Mouse (Mus musculus) liver, adult 2 months (tissue): ENCODE results near the gene Cdh26. TPM values are rescaled to one million over a fixed set of nuclear protein-coding genes. Genes with fewer than 3 reads are reported as not detected.
A peak's percentile ranks its signal among the peaks of the same experiment; 100 is the strongest.

Source experiments
- DNase-seq: peaks from one replicate; pipeline ENCODE4 v3.0.0-alpha.2; 2011; ENCODE audit warnings: low read depth, low spot score; ENCODE audit errors: extremely low read depth
- H3K27ac ChIP-seq: fragments of 200-500 bp; replicated peaks from 2 replicates; pipeline ENCODE4 v1.5.1; 2012; ENCODE audit warnings: low read depth, mild to moderate bottlenecking, control low read depth, inconsistent platforms, low read length; ENCODE audit not compliant: insufficient read depth
- H3K27me3 ChIP-seq: fragments of 200-500 bp; 2 replicates; pipeline ENCODE4 v1.6.1; 2012; ENCODE audit warnings: mild to moderate bottlenecking, moderate library complexity, low read length, inconsistent platforms; ENCODE audit not compliant: control insufficient read depth, insufficient read depth
- H3K36me3 ChIP-seq: fragments of 200-500 bp; 2 replicates; pipeline ENCODE4 v1.6.1; 2012; ENCODE audit warnings: low read length, inconsistent platforms; ENCODE audit not compliant: control insufficient read depth, insufficient read depth
- H3K4me1 ChIP-seq: fragments of 200-500 bp; 2 replicates; pipeline ENCODE4 v1.6.1; 2011; ENCODE audit warnings: low read length; ENCODE audit not compliant: control insufficient read depth, insufficient read depth
- H3K4me3 ChIP-seq: fragments of 200-500 bp; 2 replicates; pipeline ENCODE4 v1.5.1; 2011; ENCODE audit warnings: low read depth, mild to moderate bottlenecking, control low read depth, low read length, moderate library complexity; ENCODE audit not compliant: insufficient read depth
- H3K79me2 ChIP-seq: fragments of 200-500 bp; 2 replicates; pipeline ENCODE4 v1.6.1; 2012; ENCODE audit warnings: inconsistent platforms, mild to moderate bottlenecking, low read length, moderate library complexity; ENCODE audit not compliant: control insufficient read depth, insufficient read depth
- H3K9ac ChIP-seq: fragments of 200-500 bp; 2 replicates; pipeline ENCODE4 v1.6.1; 2012; ENCODE audit warnings: low read depth, mild to moderate bottlenecking, control low read depth, inconsistent platforms, low read length
- CTCF ChIP-seq: fragments of 200-500 bp; IDR thresholded peaks from 2 replicates; pipeline ENCODE4 v1.5.1; 2011; ENCODE audit warnings: low read depth, low read length, control low read depth
- POLR2A ChIP-seq: fragments of 200-500 bp; IDR thresholded peaks from 2 replicates; pipeline ENCODE4 v1.6.1; 2011; ENCODE audit warnings: low read length, control low read depth; ENCODE audit not compliant: insufficient read depth; ENCODE audit errors: extremely low read depth
- WGBS: fragments of 180-500 bp; shearing (Covaris S2); methylation state at CpG from one replicate; pipeline ENCODE4 v1.1.7; 2018; 5-methylcytosine and 5-hydroxymethylcytosine counted together
- polyA plus RNA-seq: library from polyadenylated mRNA; depleted of rRNA; stranded (reverse); fragments of >200 nt; gene quantifications from 2 replicates; pipeline ENCODE4 v1.2.3, GENCODE M21; 2012
- total RNA-seq: library from RNA; depleted of rRNA; stranded (reverse); fragments of >200 nt; gene quantifications from 2 replicates; pipeline ENCODE4 v1.2.3, GENCODE M21; 2014

Cdh26 gene
- total and polyA plus RNA-seq, 2 experiments, result not detected

DNA sequence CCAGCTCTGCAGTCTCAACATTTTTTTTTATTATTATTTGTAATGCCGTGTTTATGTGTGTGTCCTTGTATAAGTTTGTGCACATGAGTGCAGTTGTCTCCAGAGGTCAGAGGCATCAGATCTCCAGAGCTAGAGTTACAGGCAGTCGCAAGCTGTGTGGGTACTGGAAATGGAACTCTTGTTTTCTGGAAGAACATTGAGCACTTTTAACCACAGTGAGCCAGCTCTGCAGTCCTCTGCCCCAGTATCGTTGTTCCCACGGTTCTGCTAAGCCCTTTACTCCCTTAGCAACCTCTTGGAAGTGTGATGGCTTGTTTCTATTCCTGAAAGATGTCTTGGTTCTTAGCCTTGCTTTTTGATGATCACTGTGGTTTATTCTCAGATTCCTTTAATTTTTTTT is 19.1 kb downstream of the Cdh26 start:
- no peak for TF ChIP-seq POLR2A
- no peak for TF ChIP-seq CTCF
- Histone ChIP-seq H3K4me1 (no peaks in the 10 kb centered on the region), H3K9ac (no peak overlapping the region), H3K27me3 (no peaks in the 10 kb centered on the region), H3K4me3 (no peak overlapping the region), H3K36me3 (no peaks in the 10 kb centered on the region), H3K27ac (no peak overlapping the region), H3K79me2 (no peaks in the 10 kb centered on the region)
- no peak for DNase-seq
- WGBS, result 80% methylated on average over 4 of the region's 4 CpGs

DNA sequence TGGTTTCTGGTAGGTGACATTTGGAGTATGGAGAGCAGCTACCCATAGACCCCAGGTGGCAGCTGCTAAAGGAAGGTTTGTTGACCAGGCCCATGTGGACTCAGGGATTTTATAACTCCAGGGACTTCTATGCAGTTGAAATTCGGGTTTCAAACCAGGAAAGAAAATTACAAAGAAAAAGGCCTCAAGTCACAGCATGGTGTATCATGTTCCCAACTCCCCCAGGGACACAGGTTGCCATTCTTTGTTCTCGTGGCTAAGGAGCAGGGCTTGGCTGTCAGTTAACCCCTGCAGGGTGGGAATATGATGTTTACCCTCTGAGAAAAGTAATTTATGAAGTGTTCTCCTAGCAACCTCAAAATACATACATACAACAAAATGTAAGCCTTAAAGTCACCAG is 19.9 kb downstream of the Cdh26 start:
- WGBS, result 48% methylated on average over 2 of the region's 2 CpGs
- H3K4me1 ChIP-seq, result no peaks in the 10 kb centered on the region; the same call in 1 of the 2 replicates
- no peak overlapping the region for H3K27ac ChIP-seq
- no peak for DNase-seq
- no peak overlapping the region for H3K4me3 ChIP-seq
- no peaks in the 10 kb centered on the region for H3K27me3 ChIP-seq
- no peak for TF ChIP-seq CTCF
- TF ChIP-seq POLR2A, result no peak
- no peaks in the 10 kb centered on the region for H3K36me3 ChIP-seq
- no peaks in the 10 kb centered on the region for H3K79me2 ChIP-seq
- H3K9ac ChIP-seq, result no peak overlapping the region

DNA sequence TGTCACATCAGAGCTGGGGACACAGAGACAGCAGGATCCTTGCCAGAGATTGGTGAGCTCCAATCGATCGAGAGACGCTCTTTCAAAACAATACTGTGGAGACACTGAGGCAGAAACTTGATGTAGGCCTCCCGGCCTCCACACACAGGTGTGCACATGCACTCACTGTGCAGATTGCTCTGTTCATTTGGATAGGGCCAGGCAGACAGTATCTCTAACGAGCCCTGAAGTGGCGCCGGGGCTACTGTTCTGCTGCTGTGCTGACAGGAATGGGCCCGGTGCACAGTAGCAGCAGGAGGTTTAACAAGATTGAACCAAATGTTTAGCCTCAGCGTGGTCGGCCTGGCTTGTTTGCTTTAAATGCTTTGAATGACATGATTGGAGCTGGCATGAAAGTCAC is 20.6 kb downstream of the Cdh26 start:
- Histone ChIP-seq H3K4me3 (no peak overlapping the region), H3K27ac (no peak overlapping the region), H3K79me2 (no peaks in the 10 kb centered on the region), H3K27me3 (no peaks in the 10 kb centered on the region), H3K36me3 (no peaks in the 10 kb centered on the region), H3K9ac (no peak overlapping the region), H3K4me1 (no peaks in the 10 kb centered on the region; the same call in 1 of the 2 replicates)
- no peak for TF ChIP-seq CTCF
- TF ChIP-seq POLR2A, result no peak
- 72% methylated on average over 10 of the region's 10 CpGs for WGBS
- no peak for DNase-seq

DNA sequence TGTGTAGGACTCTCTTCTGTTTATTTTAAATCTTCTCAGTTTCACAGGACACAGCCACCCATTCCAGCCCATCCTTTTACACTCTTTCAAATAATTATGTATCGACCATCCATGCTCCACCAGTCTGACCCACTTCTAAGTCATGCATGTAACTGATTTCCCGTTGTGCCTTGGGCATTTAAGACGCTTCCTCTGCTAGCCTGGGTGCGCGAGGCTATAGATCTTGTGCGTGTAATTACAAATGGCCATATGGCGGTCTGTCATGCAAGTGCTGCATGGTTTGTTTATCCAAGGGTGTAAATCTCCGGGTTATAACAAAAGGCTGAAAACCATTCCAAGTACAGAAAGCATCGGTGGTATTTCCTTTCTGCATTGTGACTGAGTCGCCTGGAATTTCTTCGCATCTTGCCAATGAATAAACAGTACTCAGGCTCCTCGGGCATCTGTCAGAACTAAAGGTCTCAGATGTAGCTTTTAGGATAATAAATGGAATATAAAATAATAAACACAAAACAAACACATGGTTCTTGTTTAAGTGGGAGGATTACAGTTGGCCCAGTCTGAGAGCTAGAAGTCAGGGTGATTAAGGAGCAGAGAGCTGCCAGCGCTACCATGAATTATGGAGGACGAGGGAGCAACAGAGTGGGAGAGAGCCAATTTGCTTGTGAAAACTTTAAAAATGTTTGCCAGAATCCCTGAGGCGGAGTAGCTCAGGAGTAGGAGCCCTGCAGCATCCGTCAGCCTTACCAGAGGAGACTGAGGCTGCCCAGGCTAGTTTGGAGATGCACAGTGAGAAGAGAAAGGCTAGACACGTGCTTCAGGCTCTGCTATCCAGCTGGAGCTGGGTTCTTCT is 24.6 kb downstream of the Cdh26 start:
- peak overlapping the region; percentile 44 for H3K27ac ChIP-seq
- no peak overlapping the region for H3K9ac ChIP-seq
- WGBS, result 66% methylated on average over 17 of the region's 17 CpGs
- H3K36me3 ChIP-seq, result no peaks in the 10 kb centered on the region
- no peak overlapping the region for H3K4me3 ChIP-seq
- no peaks in the 10 kb centered on the region for H3K27me3 ChIP-seq
- H3K79me2 ChIP-seq, result no peaks in the 10 kb centered on the region
- TF ChIP-seq POLR2A (no peak), CTCF (no peak)
- H3K4me1 ChIP-seq, result no peaks in the 10 kb centered on the region; the same call in 1 of the 2 replicates
- peak; percentile 24 for DNase-seq

DNA sequence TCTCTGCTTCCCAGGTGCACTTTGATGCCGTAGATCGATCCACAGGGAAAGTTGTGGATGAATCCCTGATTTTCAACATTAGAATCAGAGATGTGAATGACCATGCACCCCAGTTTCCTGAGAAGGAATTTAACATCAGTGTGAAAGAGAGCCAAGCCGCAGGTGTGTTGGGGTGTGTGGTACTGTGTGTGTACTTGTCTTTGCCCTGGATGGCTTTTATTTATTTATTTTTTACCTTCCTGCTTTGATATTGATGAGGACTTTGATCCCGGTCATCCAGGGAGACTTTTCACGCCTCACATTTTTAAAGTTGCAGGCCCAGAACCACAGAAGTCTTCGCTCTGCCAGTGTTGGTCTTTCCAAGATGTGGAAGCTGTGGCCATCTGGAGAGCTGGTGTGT is 27.1 kb downstream of the Cdh26 start:
- DNase-seq, result no peak
- Histone ChIP-seq H3K27me3 (no peaks in the 10 kb centered on the region), H3K79me2 (no peaks in the 10 kb centered on the region), H3K27ac (no peak overlapping the region), H3K9ac (no peak overlapping the region), H3K36me3 (no peaks in the 10 kb centered on the region), H3K4me3 (no peak overlapping the region), H3K4me1 (no peaks in the 10 kb centered on the region; the same call in 1 of the 2 replicates)
- TF ChIP-seq POLR2A, result no peak
- TF ChIP-seq CTCF, result no peak
- WGBS, result 84% methylated on average over 6 of the region's 6 CpGs

DNA sequence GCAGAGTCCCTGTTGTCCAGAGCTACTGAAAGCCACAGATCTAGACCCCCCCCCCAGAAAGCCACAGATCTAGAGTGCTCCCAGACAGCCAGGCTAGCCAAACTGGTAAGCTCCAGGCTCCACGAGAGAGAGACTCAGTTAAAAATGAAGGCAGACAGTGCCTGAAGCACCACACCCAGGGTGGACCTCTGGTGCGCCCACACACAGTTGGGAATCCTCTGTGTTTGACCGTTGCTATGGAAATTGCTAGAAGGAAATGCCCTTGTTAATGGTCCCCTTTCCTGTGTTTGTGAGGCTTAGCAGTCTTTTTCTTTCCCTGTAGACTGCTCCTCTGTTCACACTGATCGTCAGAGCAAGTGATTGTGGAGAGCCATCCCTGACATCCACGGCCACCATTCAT is 30.0 kb downstream of the Cdh26 start:
- Histone ChIP-seq H3K4me1 (no peaks in the 10 kb centered on the region), H3K27me3 (no peaks in the 10 kb centered on the region), H3K9ac (no peak overlapping the region), H3K79me2 (no peaks in the 10 kb centered on the region), H3K36me3 (no peaks in the 10 kb centered on the region), H3K4me3 (no peak overlapping the region), H3K27ac (no peak overlapping the region)
- TF ChIP-seq POLR2A (no peak), CTCF (no peak)
- no peak for DNase-seq
- 60% methylated on average over 5 of the region's 5 CpGs for WGBS
